8 mouse cellular contexts compared by ENCODE assay signal in the genomic region with DNA sequence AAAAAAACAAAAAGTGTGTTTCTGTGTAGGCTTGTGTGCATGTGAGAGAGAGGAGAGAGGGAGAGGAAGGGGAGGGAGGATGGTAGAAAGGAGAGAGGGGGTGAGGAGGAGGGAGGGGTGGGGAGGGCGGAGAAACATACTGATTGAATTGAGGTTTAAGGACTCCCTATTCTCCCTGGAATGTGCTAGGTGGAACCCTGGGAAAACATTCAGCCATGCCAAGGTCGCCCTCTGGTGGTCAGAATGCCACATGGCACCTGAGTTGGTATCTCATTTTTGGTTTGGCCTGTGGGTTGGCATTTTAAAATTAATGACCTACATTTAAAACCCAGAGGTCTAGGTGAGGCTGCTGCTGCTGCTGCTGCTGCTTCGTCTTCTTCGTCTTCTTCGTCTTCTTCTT.
DNase-seq lines count a peak whose midpoint lies in the region; ATAC-seq and TF ChIP-seq lines count a peak whose summit lies in the region.

No protein-coding gene starts in this region.

- no peak overlapping the region for H3K27ac ChIP-seq in intestine, postnatal 0 days (ENCODE audit: low read depth, low read length)
- no peak overlapping the region for H3K27ac ChIP-seq in intestine, embryonic 16.5 days (ENCODE audit: low read length)
- no peak overlapping the region for H3K27ac ChIP-seq in cortical plate, adult 2 months (ENCODE audit: insufficient read depth, low read length)

- no peaks in the 10 kb centered on the region for H3K9me3 ChIP-seq in intestine, postnatal 0 days (ENCODE audit: control insufficient read depth)
- H3K9me3 ChIP-seq in intestine, embryonic 16.5 days (ENCODE audit: control insufficient read depth, low read length) = no peaks in the 10 kb centered on the region

- TF ChIP-seq CTCF in intestine, postnatal 0 days (IDR thresholded peaks at IDR 0.05; ENCODE audit: low read depth) = peak; percentile 91
- peak; percentile 95 for TF ChIP-seq CTCF in cortical plate, adult 2 months (IDR thresholded peaks at IDR 0.05; ENCODE audit: extremely low read depth, insufficient read depth, low read length)

- WGBS in intestine, postnatal 0 days = 34% methylated on average over 5 of the region's 5 CpGs
- 33% methylated on average over 5 of the region's 5 CpGs for WGBS in intestine, embryonic 16.5 days

- DNase-seq in adrenal gland, adult (ENCODE audit: inconsistent age in 2 of 2, low spot score in 1 of 2) = peak; percentile 57 to 87
- peak; percentile 80 for DNase-seq in heart, postnatal 4 days
- peak; percentile 62 to 68 for DNase-seq in left cerebral cortex, postnatal 10 days (ENCODE audit: extremely low spot score in 1 of 2, low spot score in 2 of 2)
- DNase-seq in natural killer cell, adult 2 months (ENCODE audit: low spot score in 2 of 2) = peak; percentile 20 to 43
- DNase-seq in thymus, postnatal 4 days = peak; percentile 73

- H3K4me3 ChIP-seq in intestine, postnatal 0 days (ENCODE audit: low read depth, low read length) = no peak overlapping the region
- no peak overlapping the region for H3K4me3 ChIP-seq in intestine, embryonic 16.5 days (ENCODE audit: low read length)
- H3K4me3 ChIP-seq in cortical plate, adult 2 months (ENCODE audit: insufficient read depth, low read length) = no peak overlapping the region

- no peak for ATAC-seq in intestine, postnatal 0 days
- no peak for ATAC-seq in intestine, embryonic 16.5 days

- H3K4me2 ChIP-seq in intestine, postnatal 0 days (replicated peaks; ENCODE audit: low read depth) = no peak overlapping the region
- H3K4me2 ChIP-seq in intestine, embryonic 16.5 days (ENCODE audit: low read depth, low read length) = no peak overlapping the region

- H3K4me1 ChIP-seq in intestine, postnatal 0 days (replicated peaks; ENCODE audit: control insufficient read depth, insufficient read depth, low read length) = no peaks in the 10 kb centered on the region
- H3K4me1 ChIP-seq in intestine, embryonic 16.5 days (ENCODE audit: control insufficient read depth, insufficient read depth, low read length) = no peaks in the 10 kb centered on the region
- H3K4me1 ChIP-seq in cortical plate, adult 2 months (ENCODE audit: control insufficient read depth, insufficient read depth, low read length) = no peaks in the 10 kb centered on the region

- intact Hi-C loops in left cerebral cortex, postnatal 10 days (cut with DNase I) = loop anchor here (5.0 to 10.0 kb wide), 2 partner anchors 82 to 345 kb away; no protein-coding TSS in a partner anchor

- TF ChIP-seq POLR2A in cortical plate, adult 2 months (IDR thresholded peaks at IDR 0.05; ENCODE audit: extremely low read depth, insufficient read depth, low read length) = no peak

- H3K9ac ChIP-seq in intestine, postnatal 0 days (ENCODE audit: low read depth, low read length) = no peak overlapping the region
- H3K9ac ChIP-seq in intestine, embryonic 16.5 days (ENCODE audit: low read depth, low read length) = no peak overlapping the region

- H3K36me3 ChIP-seq in intestine, postnatal 0 days (ENCODE audit: control insufficient read depth, insufficient read depth) = no peaks in the 10 kb centered on the region
- H3K36me3 ChIP-seq in intestine, embryonic 16.5 days (ENCODE audit: control insufficient read depth, insufficient read depth, low read length) = no peaks in the 10 kb centered on the region

- H3K27me3 ChIP-seq in intestine, postnatal 0 days (replicated peaks; ENCODE audit: control insufficient read depth, insufficient read depth, low read length) = no peaks in the 10 kb centered on the region
- no peaks in the 10 kb centered on the region for H3K27me3 ChIP-seq in intestine, embryonic 16.5 days (replicated peaks; ENCODE audit: control insufficient read depth, insufficient read depth, low read length)
